Comparison of ENCODE assay signal across 10 mouse cellular contexts in genomic region chr13:91476596-91477100, GRCm38 (mm10).
"Had no signal": no experiment of that assay in that cellular context is flagged by ENCODE, and none has a peak within 500 bp of the region (broad histone marks: within the 10 kb centered on the region; RNA-seq: fewer than 3 reads in every experiment).

No protein-coding gene starts in this region.

- ATAC-seq: midbrain, embryonic 15.5 days had no signal

- H3K4me3 ChIP-seq: left cerebral cortex, adult 2 months; limb, embryonic 15.5 days; midbrain, embryonic 15.5 days; neural tube, embryonic 12.5 days had no signal

- H3K9ac ChIP-seq: limb, embryonic 15.5 days; midbrain, embryonic 15.5 days; neural tube, embryonic 12.5 days had no signal

- H3K27ac ChIP-seq: hindbrain, postnatal 0 days; left cerebral cortex, adult 2 months; limb, embryonic 15.5 days; midbrain, embryonic 15.5 days; neural tube, embryonic 12.5 days had no signal

- H3K36me3 ChIP-seq: limb, embryonic 15.5 days; midbrain, embryonic 15.5 days; neural tube, embryonic 12.5 days had no signal

- H3K27me3 ChIP-seq: limb, embryonic 15.5 days; midbrain, embryonic 15.5 days; neural tube, embryonic 12.5 days had no signal

- H3K4me1 ChIP-seq: neural tube, embryonic 12.5 days had no signal

- H3K4me2 ChIP-seq: limb, embryonic 15.5 days; midbrain, embryonic 11.5 days; midbrain, embryonic 15.5 days; neural tube, embryonic 12.5 days had no signal

- H3K9me3 ChIP-seq: limb, embryonic 15.5 days; midbrain, embryonic 15.5 days; neural tube, embryonic 12.5 days had no signal

- DNase-seq: lung, adult 18-20 months; lung, postnatal 36 days; thymus, adult 18-20 months; thymus, postnatal 14 days had no signal
